Mouse (Mus musculus) stomach, postnatal 0 days (tissue): ENCODE measurements around the gene Colgalt1.

Experiments used
- CTCF ChIP-seq: IDR thresholded peaks from 2 replicates; pipeline ENCODE4 v1.5.1; 2016; ENCODE audit warnings: antibody characterized with exemption, low read depth, mild to moderate bottlenecking, moderate library complexity
- EP300 ChIP-seq: optimal IDR thresholded peaks from 2 replicates; pipeline ENCODE3; 2016; ENCODE audit warnings: antibody characterized with exemption

DNA sequence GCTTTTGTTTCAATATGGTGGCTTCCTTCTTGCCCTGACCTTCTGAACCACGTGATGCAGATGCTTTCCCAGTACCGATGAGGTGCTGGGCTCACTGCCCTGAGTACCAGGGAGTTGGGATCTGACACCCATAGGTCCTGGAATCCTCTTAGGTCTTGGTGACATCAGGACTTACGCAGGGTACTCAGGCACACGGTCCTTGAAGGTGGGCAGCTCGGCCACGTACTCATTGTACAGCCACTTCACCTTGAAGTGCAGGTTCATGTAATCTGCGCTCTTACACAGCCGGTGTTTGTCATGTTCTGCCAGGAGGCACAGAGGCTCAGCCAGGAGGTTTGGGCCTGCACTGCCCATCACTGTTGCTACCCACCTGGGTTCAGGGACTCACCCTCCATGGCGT, 34.7 kb downstream of the Colgalt1 start:
- TF ChIP-seq CTCF, result no peak
- TF ChIP-seq EP300, result no peak
